Mouse (Mus musculus) hindbrain, postnatal 0 days (tissue): ENCODE data around the gene Maml3. TPM values are rescaled to one million over a fixed set of nuclear protein-coding genes. Genes with fewer than 3 reads are reported as not detected.

Experiments used
- ATAC-seq: fragments of 200-750 bp; cut with Nextera tagmentation; 2 replicates; pipeline ENCODE4 v1.8.0; 2017; ENCODE audit warnings: mild to moderate bottlenecking, moderate TSS enrichment, moderate library complexity
- DNase-seq: peaks from one replicate; pipeline ENCODE4 v3.0.0-alpha.2; 2015; ENCODE audit warnings: low spot score
- H3K27ac ChIP-seq: fragments of 300-500 bp; sonication (generic); 2 replicates; pipeline ENCODE4 v1.5.1; 2014; ENCODE audit warnings: mild to moderate bottlenecking
- H3K27me3 ChIP-seq: fragments of 300-500 bp; sonication (generic); 2 replicates; pipeline ENCODE4 v1.6.1; 2014; ENCODE audit warnings: low read length, mixed read lengths; ENCODE audit not compliant: insufficient read depth
- H3K36me3 ChIP-seq: fragments of 300-500 bp; sonication (generic); 2 replicates; pipeline ENCODE4 v1.6.1; 2014; ENCODE audit warnings: low read length, mixed read lengths; ENCODE audit not compliant: insufficient read depth
- H3K4me1 ChIP-seq: fragments of 300-500 bp; sonication (generic); 2 replicates; pipeline ENCODE4 v1.6.1; 2014; ENCODE audit warnings: antibody characterized with exemption, low read length, mixed read lengths; ENCODE audit not compliant: insufficient read depth
- H3K4me2 ChIP-seq: fragments of 300-500 bp; sonication (generic); 2 replicates; pipeline ENCODE4 v1.6.1; 2014; ENCODE audit warnings: low read depth, mild to moderate bottlenecking, low read length, moderate library complexity, mixed read lengths
- H3K4me3 ChIP-seq: fragments of 300-500 bp; sonication (generic); 2 replicates; pipeline ENCODE4 v1.5.1; 2014; ENCODE audit warnings: low read length
- H3K9ac ChIP-seq: fragments of 300-500 bp; sonication (generic); replicated peaks from 2 replicates; pipeline ENCODE4 v1.6.1; 2014; ENCODE audit warnings: mild to moderate bottlenecking, low read length, moderate library complexity, mixed read lengths
- H3K9me3 ChIP-seq: fragments of 300-500 bp; sonication (generic); 2 replicates; pipeline ENCODE4 v1.6.1; 2016; ENCODE audit warnings: low read length, mixed read lengths
- CTCF ChIP-seq: IDR thresholded peaks from 2 replicates; pipeline ENCODE4 v1.5.1; 2016; ENCODE audit warnings: antibody characterized with exemption, control low read depth, low read depth
- WGBS: fragments of 180-500 bp; shearing (Covaris S2); extraction: QIAGEN DNeasy Blood & Tissue Kit; methylation state at CpG from one replicate; pipeline ENCODE4 v1.1.7; 2014; 5-methylcytosine and 5-hydroxymethylcytosine counted together
- polyA plus RNA-seq: library from polyadenylated mRNA; unstranded; fragments of >200 nt; fragmentation: Nextera tagmentation; extraction: Ambion mirVana; gene quantifications from 2 replicates; pipeline ENCODE4 v1.2.1, GENCODE M21; 2015
- total RNA-seq: library from RNA; depleted of rRNA; stranded (reverse); fragments of >200 nt; gene quantifications from 2 replicates; pipeline ENCODE4 v1.2.3, GENCODE M21; 2014; rRNA removed

Gene Maml3
- total and polyA plus RNA-seq, 2 experiments from 2014 or later = 4.8 to 18.8 TPM

DNA sequence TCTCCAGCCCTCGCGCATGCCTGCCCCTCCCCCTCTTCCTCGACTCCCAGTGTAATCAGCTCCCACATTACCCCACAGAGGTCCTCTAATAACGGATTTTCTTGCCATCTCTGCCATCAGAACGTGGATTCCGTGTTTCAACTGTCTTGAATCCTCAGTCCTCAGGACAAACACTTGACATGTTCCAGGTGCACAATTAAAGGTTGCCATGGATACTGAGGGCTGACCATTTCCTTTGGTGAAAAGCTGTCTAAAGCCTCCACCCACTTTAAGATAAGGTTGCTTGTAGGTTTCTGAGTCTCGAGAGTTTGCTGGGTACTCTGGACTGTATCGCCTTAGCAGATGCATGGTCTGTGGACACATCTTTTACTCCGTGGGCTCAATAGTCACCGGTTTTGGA lies 458.6 kb downstream of the Maml3 start:
- no peak for ATAC-seq
- 81% methylated on average over 10 of the region's 10 CpGs for WGBS
- Histone ChIP-seq H3K27me3 (no peaks in the 10 kb centered on the region), H3K9me3 (no peaks in the 10 kb centered on the region), H3K4me3 (no peak overlapping the region), H3K36me3 (no peaks in the 10 kb centered on the region), H3K27ac (no peak overlapping the region), H3K9ac (no peak overlapping the region), H3K4me2 (no peak overlapping the region), H3K4me1 (no peaks in the 10 kb centered on the region)
- no peak for TF ChIP-seq CTCF
- no peak for DNase-seq

DNA sequence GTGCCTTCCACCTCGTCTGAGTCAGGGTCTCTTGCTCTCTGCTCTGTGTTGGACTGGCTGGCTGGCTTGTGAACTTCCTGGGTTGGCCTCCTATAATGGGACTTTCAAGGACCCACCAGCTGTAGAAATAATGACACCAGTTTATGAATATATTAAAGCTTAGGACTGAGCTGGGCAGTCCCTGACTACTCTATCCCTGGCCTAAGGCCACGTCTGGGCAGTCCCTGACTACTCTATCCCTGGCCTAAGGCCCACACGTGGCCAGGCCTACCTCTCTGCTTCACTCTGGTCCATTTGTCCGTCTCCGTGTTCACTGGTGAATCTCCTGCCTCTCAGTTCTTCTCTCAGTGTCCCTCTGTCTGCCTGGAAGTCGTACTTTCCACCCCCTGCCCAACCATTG lies 459.4 kb downstream of the Maml3 start:
- H3K9ac ChIP-seq = no peak overlapping the region
- H3K4me1 ChIP-seq = no peaks in the 10 kb centered on the region
- WGBS = 89% methylated on average over 6 of the region's 6 CpGs
- H3K27ac ChIP-seq = no peak overlapping the region
- no peak for ATAC-seq
- no peaks in the 10 kb centered on the region for H3K36me3 ChIP-seq
- no peak for DNase-seq
- no peaks in the 10 kb centered on the region for H3K27me3 ChIP-seq
- no peak overlapping the region for H3K4me3 ChIP-seq
- H3K4me2 ChIP-seq = no peak overlapping the region
- TF ChIP-seq CTCF = no peak
- no peaks in the 10 kb centered on the region for H3K9me3 ChIP-seq

DNA sequence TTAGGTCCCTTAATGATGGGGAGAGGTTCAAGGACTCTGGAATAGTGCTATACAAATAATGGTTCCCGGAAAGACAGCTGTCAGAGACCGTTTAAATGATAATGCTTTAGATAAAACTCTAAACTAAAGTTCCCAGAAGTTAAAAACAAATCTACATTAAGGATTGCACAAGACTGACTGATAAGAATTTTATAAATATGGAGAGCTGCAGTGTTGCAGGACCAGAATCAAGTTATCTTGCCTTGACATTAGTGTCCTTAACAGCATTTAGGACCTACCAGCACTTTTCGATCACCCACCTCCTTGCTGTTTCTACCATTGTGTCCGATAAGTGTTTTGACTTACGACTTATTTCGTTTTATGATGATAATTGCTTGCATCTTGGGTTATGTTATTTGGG lies 466.6 kb downstream of the Maml3 start:
- no peak for DNase-seq

DNA sequence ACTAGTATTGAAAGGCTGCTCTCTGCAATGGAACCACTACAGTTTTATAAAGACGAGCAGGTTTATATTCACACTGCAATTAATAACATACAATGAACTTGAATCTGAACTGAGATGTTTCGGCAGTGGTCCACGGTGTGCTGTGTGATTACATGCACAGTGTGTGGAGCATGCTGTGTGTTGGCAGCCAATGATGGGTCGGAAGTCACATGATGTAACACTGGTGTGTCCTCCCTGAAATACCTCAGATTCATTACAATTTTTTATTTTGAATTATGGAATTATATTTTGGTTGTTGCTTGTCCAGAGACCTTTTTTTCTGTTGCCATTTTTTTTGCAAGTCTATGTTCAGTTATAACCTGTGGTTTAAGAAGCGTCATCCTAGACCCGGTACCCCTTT lies 467.6 kb downstream of the Maml3 start:
- Histone ChIP-seq H3K9ac (no peak overlapping the region), H3K36me3 (no peaks in the 10 kb centered on the region), H3K4me3 (no peak overlapping the region), H3K4me2 (no peak overlapping the region), H3K9me3 (no peaks in the 10 kb centered on the region), H3K27me3 (no peaks in the 10 kb centered on the region), H3K4me1 (0 out of 2 replicates have a peak, but pooled peaks cover 4% of the 10 kb centered on the region), H3K27ac (no peak overlapping the region)
- 89% methylated on average over 6 of the region's 6 CpGs for WGBS
- TF ChIP-seq CTCF = no peak
- DNase-seq = no peak
- ATAC-seq = no peak

More for the DNA sequence above, 466.6 kb downstream of the Maml3 start:
- Histone ChIP-seq H3K27ac (no peak overlapping the region), H3K27me3 (no peaks in the 10 kb centered on the region), H3K4me3 (no peak overlapping the region), H3K4me2 (no peak overlapping the region), H3K36me3 (no peaks in the 10 kb centered on the region), H3K9ac (no peak overlapping the region), H3K4me1 (0 out of 2 replicates have a peak, but pooled peaks cover 4% of the 10 kb centered on the region), H3K9me3 (no peaks in the 10 kb centered on the region)
- 95% methylated on average over 6 of the region's 6 CpGs for WGBS
- no peak for ATAC-seq
- TF ChIP-seq CTCF = no peak

DNA sequence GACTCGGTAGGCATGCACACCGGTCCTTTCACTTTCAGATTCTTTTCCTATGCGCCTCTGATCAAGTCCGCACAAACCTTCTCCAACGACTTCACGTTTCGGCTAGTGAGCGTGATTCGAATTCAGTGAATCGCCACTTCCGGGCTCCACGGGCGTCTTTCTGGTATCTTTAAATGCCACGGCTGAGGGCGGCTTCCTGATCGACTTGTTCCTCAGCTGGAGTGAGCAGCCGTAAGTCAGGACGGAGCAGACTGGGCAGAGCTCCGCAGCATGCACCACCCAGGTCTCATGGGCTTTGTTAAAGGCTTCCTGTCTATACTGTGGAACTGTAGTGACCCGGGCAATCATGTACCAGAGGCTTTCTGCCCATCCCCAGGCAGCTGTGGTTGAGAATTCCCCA lies 468.2 kb downstream of the Maml3 start:
- WGBS = 89% methylated on average over 20 of the region's 20 CpGs
- no peak for TF ChIP-seq CTCF

DNA sequence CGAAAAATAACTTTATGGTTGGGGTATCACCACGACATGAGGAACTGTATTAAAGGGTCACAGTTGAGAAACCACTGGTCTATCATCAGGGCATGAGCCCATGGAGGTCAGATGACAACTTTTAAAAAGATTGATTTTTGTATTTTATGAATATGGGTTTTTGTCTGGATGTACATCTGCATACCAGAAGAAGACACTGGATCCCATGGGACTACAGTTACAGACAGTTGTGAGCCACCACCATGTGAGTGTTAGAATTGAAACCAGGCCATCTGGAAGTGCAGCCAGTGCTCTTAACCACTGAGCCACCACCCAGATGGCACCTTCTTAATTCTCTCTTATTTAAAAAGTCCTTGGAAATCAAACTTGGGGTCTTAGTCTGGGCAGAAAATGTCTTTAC lies 468.9 kb downstream of the Maml3 start:
- no peak overlapping the region for H3K4me3 ChIP-seq

More for the DNA sequence above, 468.2 kb downstream of the Maml3 start:
- Histone ChIP-seq H3K9me3 (no peaks in the 10 kb centered on the region), H3K9ac (no peak overlapping the region), H3K27me3 (no peaks in the 10 kb centered on the region), H3K4me2 (no peak overlapping the region), H3K4me3 (no peak overlapping the region), H3K36me3 (no peaks in the 10 kb centered on the region), H3K4me1 (0 out of 2 replicates have a peak, but pooled peaks cover 4% of the 10 kb centered on the region), H3K27ac (no peak overlapping the region)
- no peak for DNase-seq
- ATAC-seq = no peak

More for the DNA sequence above, 468.9 kb downstream of the Maml3 start:
- no peak overlapping the region for H3K4me2 ChIP-seq
- H3K27me3 ChIP-seq = no peaks in the 10 kb centered on the region
- ATAC-seq (no peak), DNase-seq (no peak)
- WGBS = 89% methylated on average over 2 of the region's 2 CpGs
- no peak overlapping the region for H3K27ac ChIP-seq
- no peaks in the 10 kb centered on the region for H3K36me3 ChIP-seq
- H3K9me3 ChIP-seq = no peaks in the 10 kb centered on the region
- no peak for TF ChIP-seq CTCF
- no peak overlapping the region for H3K9ac ChIP-seq
- H3K4me1 ChIP-seq = 0 out of 2 replicates have a peak, but pooled peaks cover 4% of the 10 kb centered on the region

Other genes starting within 250 kb of the Maml3 start
- gene Foxo1, start 163.3 kb upstream of the Maml3 start, total RNA-seq = 4.8 and 5.2 TPM in 2 replicates
- gene Foxo1, start 163.3 kb upstream of the Maml3 start, polyA plus RNA-seq = 3.1 and 3.2 TPM in 2 replicates